Mouse (Mus musculus) stomach, embryonic 16.5 days (tissue): ENCODE results near the gene Edaradd. TPM values are rescaled to one million over a fixed set of nuclear protein-coding genes. Genes with fewer than 3 reads are reported as not detected.
"Not testable (repeated sequence)": the region's sequence is repeated elsewhere in the genome, so short reads cannot be mapped to it uniquely, and the experiment has no call there.

ENCODE experiments used
- ATAC-seq: fragments of 200-750 bp; cut with Nextera tagmentation; 2 replicates; pipeline ENCODE4 v1.8.0; 2017; ENCODE audit warnings: moderate number of reproducible peaks, moderate TSS enrichment; ENCODE audit not compliant: insufficient read depth, low FRiP score
- H3K27ac ChIP-seq: fragments of 300-500 bp; sonication (generic); 2 replicates; pipeline ENCODE4 v1.5.1; 2014; ENCODE audit warnings: low read length
- H3K27me3 ChIP-seq: fragments of 300-500 bp; sonication (generic); 2 replicates; pipeline ENCODE4 v1.6.1; 2014; ENCODE audit warnings: low read length, control low read depth, mixed read lengths; ENCODE audit not compliant: control insufficient read depth, insufficient read depth
- H3K36me3 ChIP-seq: fragments of 300-500 bp; sonication (generic); 2 replicates; pipeline ENCODE4 v1.6.1; 2014; ENCODE audit warnings: low read length; ENCODE audit not compliant: control insufficient read depth, insufficient read depth
- H3K4me1 ChIP-seq: fragments of 300-500 bp; sonication (generic); 2 replicates; pipeline ENCODE4 v1.6.1; 2014; ENCODE audit warnings: low read length, control low read depth, mixed read lengths; ENCODE audit not compliant: control insufficient read depth, insufficient read depth
- H3K4me2 ChIP-seq: fragments of 300-500 bp; sonication (generic); 2 replicates; pipeline ENCODE4 v1.6.1; 2014; ENCODE audit warnings: low read depth, low read length, mixed read lengths
- H3K4me3 ChIP-seq: fragments of 300-500 bp; sonication (generic); replicated peaks from 2 replicates; pipeline ENCODE4 v1.5.1; 2014; ENCODE audit warnings: mild to moderate bottlenecking, low read length
- H3K9ac ChIP-seq: fragments of 300-500 bp; sonication (generic); 2 replicates; pipeline ENCODE4 v1.6.1; 2014; ENCODE audit warnings: low read length
- H3K9me3 ChIP-seq: fragments of 300-500 bp; sonication (generic); replicated peaks from 2 replicates; pipeline ENCODE4 v1.6.1; 2016; ENCODE audit warnings: low read length, control low read depth; ENCODE audit not compliant: control insufficient read depth
- WGBS: fragments of 180-500 bp; shearing (Covaris S2); extraction: QIAGEN DNeasy Blood & Tissue Kit; methylation state at CpG from one replicate; pipeline ENCODE4 v1.1.7; 2014; 5-methylcytosine and 5-hydroxymethylcytosine counted together
- polyA plus RNA-seq: library from polyadenylated mRNA; unstranded; fragments of >200 nt; fragmentation: Nextera tagmentation; extraction: Ambion mirVana; gene quantifications from 2 replicates; pipeline ENCODE4 v1.2.1, GENCODE M21; 2015

Gene Edaradd
- polyA plus RNA-seq, 1 experiment from 2014 or later: 6.1 TPM

GRCm38 (mm10) chr13:12475239-12475638 lies 45.0 kb downstream of the Edaradd start:
- ATAC-seq: no peak

GRCm38 (mm10) chr13:12473724-12474378 lies 46.4 kb downstream of the Edaradd start:
- 36% methylated on average over 8 of the region's 8 CpGs for WGBS
- no peaks in the 10 kb centered on the region for H3K27me3 ChIP-seq
- no peak overlapping the region for H3K4me3 ChIP-seq
- peak; percentile 22; the same call in 1 of the 2 replicates for ATAC-seq
- H3K36me3 ChIP-seq: no peaks in the 10 kb centered on the region
- H3K27ac ChIP-seq: no peak overlapping the region
- H3K4me2 ChIP-seq: no peak overlapping the region
- H3K9me3 ChIP-seq: no peaks in the 10 kb centered on the region
- no peaks in the 10 kb centered on the region for H3K4me1 ChIP-seq
- H3K9ac ChIP-seq: no peak overlapping the region

More at GRCm38 (mm10) chr13:12475239-12475638, 45.0 kb downstream of the Edaradd start:
- H3K4me3 ChIP-seq: no peak overlapping the region
- no peaks in the 10 kb centered on the region for H3K9me3 ChIP-seq
- H3K36me3 ChIP-seq: no peaks in the 10 kb centered on the region
- H3K4me1 ChIP-seq: no peaks in the 10 kb centered on the region
- no peak overlapping the region for H3K4me2 ChIP-seq
- H3K27ac ChIP-seq: no peak overlapping the region
- 86% methylated on average over 6 of the region's 6 CpGs for WGBS
- H3K9ac ChIP-seq: no peak overlapping the region
- H3K27me3 ChIP-seq: no peaks in the 10 kb centered on the region

DNA sequence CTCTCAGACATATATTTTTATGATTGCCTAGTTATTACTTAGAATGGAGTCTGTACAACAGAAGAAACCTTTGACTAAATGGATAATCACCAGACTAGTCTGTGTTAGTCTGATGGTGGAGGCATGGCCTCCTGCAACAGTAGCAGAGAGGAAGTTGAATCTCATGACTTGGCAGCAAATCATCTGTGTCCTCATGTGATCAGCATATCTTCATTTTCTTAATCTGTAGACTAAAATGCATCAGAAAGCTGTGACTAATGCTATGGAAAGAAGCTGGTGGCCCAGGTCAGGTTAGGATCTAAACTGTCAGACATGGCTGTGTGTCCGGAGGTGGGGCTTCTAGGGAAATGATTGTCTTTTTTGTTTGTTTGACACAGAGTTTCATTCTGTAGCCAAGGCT lies 51.8 kb downstream of the Edaradd start:
- Histone ChIP-seq H3K4me2 (no peak overlapping the region), H3K9me3 (no peaks in the 10 kb centered on the region), H3K27me3 (no peaks in the 10 kb centered on the region), H3K9ac (no peak overlapping the region), H3K36me3 (no peaks in the 10 kb centered on the region), H3K27ac (no peak overlapping the region), H3K4me3 (no peak overlapping the region), H3K4me1 (no peaks in the 10 kb centered on the region)
- 0 out of 2 replicates have a peak, but pooled peaks have one; percentile 4 for ATAC-seq
- 83% methylated on average over 1 of the region's 1 CpGs for whole genome bisulfite sequencing

DNA sequence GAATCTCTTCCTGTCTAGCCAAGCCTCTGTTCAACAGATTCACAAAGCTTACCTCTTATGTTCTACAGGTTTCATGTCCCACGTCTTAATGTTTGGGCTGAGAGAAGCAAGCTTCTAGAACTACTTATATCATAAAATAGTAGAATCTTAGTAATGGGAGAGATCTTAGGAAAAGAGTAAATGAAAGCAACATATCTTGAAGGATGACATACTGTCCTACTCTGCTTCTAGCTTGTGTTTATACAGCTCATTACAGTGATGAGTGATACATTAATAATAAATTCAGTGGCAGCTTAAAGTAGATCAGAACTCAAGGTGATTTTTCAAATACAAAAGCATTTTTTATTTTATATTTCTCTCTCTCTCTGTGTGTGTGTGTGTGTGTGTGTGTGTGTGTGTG lies 55.4 kb downstream of the Edaradd start, which contains the start of gene Lgals8:
Gene Lgals8 (minus strand): TSS at position 101 of the 400 bp plus-strand sequence.
- Histone ChIP-seq H3K36me3 (no peaks in the 10 kb centered on the region), H3K27ac (no peak within 1 kb of the TSS), H3K9me3 (no peaks in the 10 kb centered on the region), H3K4me1 (peaks cover 3% of the 10 kb centered on the region; the same call in 1 of the 2 replicates), H3K4me2 (no peak within 1 kb of the TSS), H3K27me3 (no peaks in the 10 kb centered on the region), H3K4me3 (no peak within 1 kb of the TSS), H3K9ac (no peak within 1 kb of the TSS)
- 72% methylated on average over 1 of the region's 1 CpGs for WGBS
- ATAC-seq: no peak

DNA sequence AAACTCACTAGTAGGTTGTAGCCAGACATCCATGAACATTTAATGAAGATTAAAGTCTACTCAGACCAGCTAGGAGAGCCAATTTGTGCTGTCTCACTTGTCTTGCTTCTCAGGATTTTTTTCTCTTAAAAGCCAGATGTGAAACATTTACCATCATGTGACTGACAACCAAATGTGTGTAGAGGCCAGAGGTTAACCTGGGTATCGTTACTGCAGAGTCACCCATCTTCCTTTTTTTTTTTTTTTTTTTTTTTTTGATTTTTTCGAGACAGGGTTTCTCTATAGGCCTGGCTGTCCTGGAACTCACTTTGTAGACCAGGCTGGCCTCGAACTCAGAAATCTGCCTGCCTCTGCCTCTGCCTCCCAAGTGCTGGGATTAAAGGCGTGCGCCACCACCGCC lies 56.1 kb downstream of the Edaradd start:
- not testable (repeated sequence) for H3K36me3 ChIP-seq, H3K4me1 ChIP-seq, H3K4me2 ChIP-seq, ATAC-seq, H3K9ac ChIP-seq, H3K27me3 ChIP-seq, H3K4me3 ChIP-seq, H3K27ac ChIP-seq, H3K9me3 ChIP-seq
- WGBS: 77% methylated on average over 6 of the region's 6 CpGs

- Histone ChIP-seq H3K4me2 (no peak overlapping the region), H3K27me3 (no peaks in the 10 kb centered on the region), H3K4me1 (peaks cover 3% of the 10 kb centered on the region; the same call in 1 of the 2 replicates), H3K9ac (no peak overlapping the region), H3K9me3 (no peaks in the 10 kb centered on the region), H3K27ac (no peak overlapping the region), H3K36me3 (no peaks in the 10 kb centered on the region), H3K4me3 (no peak overlapping the region)
- ATAC-seq: no peak
- WGBS: 67% methylated on average over 4 of the region's 4 CpGs
Measured at GRCm38 (mm10) chr13:12462623-12463022, 57.6 kb downstream of the Edaradd start.

DNA sequence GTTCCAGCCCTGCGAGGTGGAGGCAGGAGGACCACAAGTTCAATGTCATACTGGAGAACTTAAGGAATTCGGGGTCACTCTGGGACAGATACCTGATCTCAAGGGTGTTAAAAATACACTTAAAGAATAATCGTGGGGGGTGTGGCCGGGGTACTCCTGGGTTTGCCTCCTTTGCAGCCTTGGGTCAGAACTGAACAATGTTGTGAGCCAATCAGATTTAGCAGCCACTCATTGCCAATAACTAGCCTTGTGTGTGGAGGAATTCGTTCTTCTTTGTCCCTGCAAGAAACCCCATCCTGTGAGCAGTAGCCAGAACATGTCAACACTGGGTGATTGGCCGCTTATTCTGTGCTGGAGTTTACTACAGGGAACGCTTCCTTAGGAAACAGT lies 58.5 kb downstream of the Edaradd start:
- no peaks in the 10 kb centered on the region for H3K36me3 ChIP-seq
- ATAC-seq: peak; percentile 9; the same call in 1 of the 2 replicates
- peak overlapping the region; percentile 39 for H3K27ac ChIP-seq
- no peaks in the 10 kb centered on the region for H3K9me3 ChIP-seq
- H3K4me1 ChIP-seq: peaks cover 3% of the 10 kb centered on the region; the same call in 1 of the 2 replicates
- H3K4me2 ChIP-seq: peak overlapping the region; percentile 76
- 1% methylated on average over 7 of the region's 7 CpGs for WGBS
- peak overlapping the region; percentile 75 for H3K4me3 ChIP-seq
- H3K9ac ChIP-seq: peak overlapping the region; percentile 72
- no peaks in the 10 kb centered on the region for H3K27me3 ChIP-seq

- H3K27me3 ChIP-seq: no peaks in the 10 kb centered on the region
- no peaks in the 10 kb centered on the region for H3K36me3 ChIP-seq
- peak; percentile 96 for ATAC-seq
- H3K4me3 ChIP-seq: peak overlapping the region; percentile 75
- H3K4me1 ChIP-seq: peaks cover 3% of the 10 kb centered on the region; the same call in 1 of the 2 replicates
- peak overlapping the region; percentile 86 for H3K9ac ChIP-seq
- H3K4me2 ChIP-seq: peak overlapping the region; percentile 76
- no peaks in the 10 kb centered on the region for H3K9me3 ChIP-seq
- H3K27ac ChIP-seq: peak overlapping the region; percentile 85
- WGBS: under 1% methylated on average over 59 of the region's 59 CpGs
Measured at GRCm38 (mm10) chr13:12460881-12461729, 59.1 kb downstream of the Edaradd start.

DNA sequence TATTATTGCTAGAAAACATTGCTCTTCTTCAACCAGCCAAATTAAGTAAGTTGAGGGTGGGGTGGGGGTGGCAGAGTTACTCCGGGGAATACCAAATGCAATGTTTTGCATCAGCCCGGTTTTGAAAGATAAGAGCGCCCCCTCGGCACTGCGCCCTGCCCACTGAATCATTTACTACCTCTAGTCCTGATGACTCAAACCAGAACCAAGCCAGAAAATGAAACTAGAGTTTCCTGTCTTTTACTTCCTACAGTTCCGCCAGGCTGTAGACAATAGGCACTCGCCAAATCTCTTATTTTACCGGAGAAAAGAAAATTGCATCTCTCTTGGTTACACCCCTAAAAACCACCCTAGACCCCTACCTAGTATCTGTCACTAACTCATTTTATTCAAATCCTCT lies 59.8 kb downstream of the Edaradd start:
- Histone ChIP-seq H3K4me1 (peaks cover 3% of the 10 kb centered on the region; the same call in 1 of the 2 replicates), H3K4me3 (peak overlapping the region; percentile 75), H3K9me3 (no peaks in the 10 kb centered on the region), H3K27ac (peak overlapping the region; percentile 85), H3K36me3 (no peaks in the 10 kb centered on the region), H3K9ac (peak overlapping the region; percentile 86), H3K4me2 (peak overlapping the region; percentile 76), H3K27me3 (no peaks in the 10 kb centered on the region)
- ATAC-seq: peak; percentile 15; the same call in 1 of the 2 replicates
- WGBS: 2% methylated on average over 8 of the region's 8 CpGs
